In genomic region chr8:80830724-80831566, GRCm38 (mm10) we compare ENCODE assay signal across 11 mouse cellular contexts. TPM values are rescaled to one million over a fixed set of nuclear protein-coding genes. Genes with fewer than 3 reads are reported as not detected.
DNase-seq lines count a peak whose midpoint lies in the region; ATAC-seq and TF ChIP-seq lines count a peak whose summit lies in the region.
"Had no signal": no experiment of that assay in that cellular context is flagged by ENCODE, and none has a peak within 500 bp of the region (broad histone marks: within the 10 kb centered on the region; RNA-seq: fewer than 3 reads in every experiment).

No protein-coding gene starts in this region.

- DNase-seq in kidney, adult 2 months, result no peak
- no peak for DNase-seq in kidney, adult 11 months
- DNase-seq in adrenal gland, adult 8-10 months, result peak; percentile 52
- no peak for DNase-seq in layer of hippocampus, adult 11-12 months (ENCODE audit: low spot score)
- no peak for DNase-seq in layer of hippocampus, postnatal 25 days (ENCODE audit: extremely low spot score in 1 of 2, low spot score in 1 of 2)
- no peak for DNase-seq in ovary, postnatal 14 days (ENCODE audit: low spot score)
- DNase-seq: liver, postnatal 0 days; thymus, postnatal 4 days had no signal

- WGBS in kidney, adult 2 months, result 49% methylated on average over 11 of the region's 11 CpGs
- WGBS in heart, embryonic 16.5 days, result 37% methylated on average over 11 of the region's 11 CpGs
- 73% methylated on average over 11 of the region's 11 CpGs for WGBS in midbrain, embryonic 13.5 days

- 0 out of 2 replicates have a peak overlapping the region, but pooled peaks have one; percentile 17 for H3K27ac ChIP-seq in kidney, adult 2 months (ENCODE audit: insufficient read depth, low read depth, low read length)
- peak overlapping the region; percentile 80 for H3K27ac ChIP-seq in heart, embryonic 16.5 days (ENCODE audit: low read length)
- H3K27ac ChIP-seq in midbrain, embryonic 13.5 days, result peak overlapping the region; percentile 21

- H3K36me3 ChIP-seq in kidney, adult 2 months (ENCODE audit: control insufficient read depth, insufficient read depth, low read length), result no peaks in the 10 kb centered on the region
- H3K36me3 ChIP-seq in heart, embryonic 16.5 days (ENCODE audit: control insufficient read depth, insufficient read depth), result no peaks in the 10 kb centered on the region
- no peaks in the 10 kb centered on the region for H3K36me3 ChIP-seq in midbrain, embryonic 13.5 days
- H3K36me3 ChIP-seq: G1E had no signal

- peak; percentile 71; the same call in 1 of the 2 replicates for ATAC-seq in heart, embryonic 16.5 days (replicated peaks; ENCODE audit: extremely low read depth, insufficient read depth, low FRiP score)
- peak; percentile 55; the same call in 1 of the 2 replicates for ATAC-seq in midbrain, embryonic 13.5 days

- TF ChIP-seq CTCF in kidney, adult 2 months (conservative IDR thresholded peaks at IDR 0.05; ENCODE audit: insufficient read depth, insufficient read length, low read depth, low read length), result no peak

- no peaks in the 10 kb centered on the region for H3K27me3 ChIP-seq in kidney, adult 2 months (replicated peaks; ENCODE audit: control insufficient read depth, insufficient read depth, low read length)
- no peaks in the 10 kb centered on the region for H3K27me3 ChIP-seq in heart, embryonic 16.5 days (ENCODE audit: control insufficient read depth, insufficient read depth, low read length)
- H3K27me3 ChIP-seq in midbrain, embryonic 13.5 days, result no peaks in the 10 kb centered on the region

- no peaks in the 10 kb centered on the region for H3K9me3 ChIP-seq in heart, embryonic 16.5 days (replicated peaks; ENCODE audit: control insufficient read depth, low read length)
- no peaks in the 10 kb centered on the region for H3K9me3 ChIP-seq in midbrain, embryonic 13.5 days
- H3K9me3 ChIP-seq: G1E had no signal

- peak overlapping the region; percentile 20 for H3K4me2 ChIP-seq in heart, embryonic 16.5 days (ENCODE audit: low read depth, low read length)
- H3K4me2 ChIP-seq in midbrain, embryonic 13.5 days (replicated peaks), result no peak overlapping the region

- no peak for TF ChIP-seq POLR2A in kidney, adult 2 months (IDR thresholded peaks at IDR 0.05; ENCODE audit: low read depth, low read length)

- H3K4me1 ChIP-seq in kidney, adult 2 months (ENCODE audit: control insufficient read depth, insufficient read depth, low read length), result peaks cover 46% of the 10 kb centered on the region
- H3K4me1 ChIP-seq in heart, embryonic 16.5 days (ENCODE audit: control insufficient read depth, insufficient read depth, low read length), result peaks cover 69% of the 10 kb centered on the region
- peaks cover 13% of the 10 kb centered on the region for H3K4me1 ChIP-seq in midbrain, embryonic 13.5 days (replicated peaks)

- peak overlapping the region; percentile 32 for H3K9ac ChIP-seq in heart, embryonic 16.5 days (ENCODE audit: low read length)
- no peak overlapping the region for H3K9ac ChIP-seq in midbrain, embryonic 13.5 days (replicated peaks)
- H3K9ac ChIP-seq: liver, postnatal 0 days had no signal

- H3K4me3 ChIP-seq in kidney, adult 2 months (ENCODE audit: insufficient read depth, low read depth, low read length), result no peak overlapping the region
- no peak overlapping the region for H3K4me3 ChIP-seq in heart, embryonic 16.5 days (ENCODE audit: low read length)
- no peak overlapping the region for H3K4me3 ChIP-seq in midbrain, embryonic 13.5 days (replicated peaks)

RNA-seq across cellular contexts. Expression of gene Gab1, which starts 49.4 kb away (rescaled TPM):
- polyA plus RNA-seq in kidney, adult 2 months (2012; rRNA removed), result 24.6 and 27.8 TPM in 2 replicates
- 10 to 100 TPM; 20.6 to 28.4 (median 22.0) TPM for total RNA-seq in adrenal gland, adult 8-10 months (2022)
- polyA plus RNA-seq in heart, embryonic 16.5 days (2015; fragmentation: Nextera tagmentation; extraction: Ambion mirVana), result 30.4 and 32.3 TPM in 2 replicates
- 6.8 and 8.7 TPM in 2 replicates for polyA plus RNA-seq in midbrain, embryonic 13.5 days (2015; fragmentation: Nextera tagmentation; extraction: Ambion mirVana)
- total RNA-seq in layer of hippocampus, postnatal 25 days (2021), result 10 to 100 TPM; 20.0 to 23.0 TPM

Comparison
In these comparisons a context has a peak if more than half of its experiments do, and no peak if none do; other contexts are left out.
1. H3K27ac ChIP-seq: peak in every context shown above with its lines; median percentile 80 in heart, embryonic 16.5 days; 21 in midbrain, embryonic 13.5 days; 17 in kidney, adult 2 months.